Mouse (Mus musculus): Measurements from ENCODE around the gene Vmn1r149. TPM values are rescaled to one million over a fixed set of nuclear protein-coding genes. Genes with fewer than 3 reads are reported as not detected.

The Vmn1r149 gene
- not detected for total RNA-seq (2023)

GRCm38 (mm10) chr7:22438129-22438528 lies at the start of gene Vmn1r149:
Gene Vmn1r149, minus strand, starts transcription at chr7:22438229.

GRCm38 (mm10) chr7:22463975-22464374 lies 25.9 kb upstream of the Vmn1r149 start, which contains the start of gene Gm10665:
Gene Gm10665, minus strand, starts transcription at chr7:22464075.

GRCm38 (mm10) chr7:22413283-22413682 lies 24.7 kb downstream of the Vmn1r149 start, which contains the start of gene Vmn1r148:
Gene Vmn1r148, plus strand, starts transcription at chr7:22413583.

Other genes with a start within 250 kb of the Vmn1r149 start
- gene Vmn1r143, start 248.9 kb downstream of the Vmn1r149 start, total RNA-seq (2023) = not detected
- not detected for gene Gm8653, start 237.0 kb downstream of the Vmn1r149 start, total RNA-seq (2023)
- gene Gm8453, start 208.7 kb downstream of the Vmn1r149 start, total RNA-seq (2023) = not detected
- not detected for gene Gm4187, start 108.5 kb downstream of the Vmn1r149 start, total RNA-seq (2023)
- not detected for gene Gm8660, start 67.2 kb downstream of the Vmn1r149 start, total RNA-seq (2023)
- gene Vmn1r148, start 24.6 kb downstream of the Vmn1r149 start, total RNA-seq (2023) = not detected
- not detected for gene Gm10665, start 25.8 kb upstream of the Vmn1r149 start, total RNA-seq (2023)
- not detected for gene Vmn1r151, start 61.4 kb upstream of the Vmn1r149 start, total RNA-seq (2023)
- gene Vmn1r152, start 84.7 kb upstream of the Vmn1r149 start, total RNA-seq (2023) = not detected
- gene Gm8677, start 96.7 kb upstream of the Vmn1r149 start, total RNA-seq (2023) = not detected
- gene Gm4201, start 127.1 kb upstream of the Vmn1r149 start, total RNA-seq (2023) = not detected
- gene Gm4565, start 149.9 kb upstream of the Vmn1r149 start, total RNA-seq (2023) = not detected
- gene Vmn1r155, start 219.8 kb upstream of the Vmn1r149 start, total RNA-seq (2023) = not detected